Mouse (Mus musculus) liver, embryonic 16.5 days (tissue): ENCODE measurements at regions not wholly inside any gene's neighbourhood (a gene's known extent, or its start where the extent isn't known, plus 50 kb on each side); places are given as distances from the start of the nearest gene placed in this dataset.
A peak's percentile ranks its signal among the peaks of the same experiment; 100 is the strongest.

Source experiments
- ATAC-seq: fragments of 200-750 bp; cut with Nextera tagmentation; 2 replicates; pipeline ENCODE4 v1.8.0; 2017; ENCODE audit warnings: low read depth, mild to moderate bottlenecking, moderate number of reproducible peaks, moderate library complexity
- H3K27ac ChIP-seq: fragments of 300-500 bp; sonication (generic); 2 replicates; pipeline ENCODE4 v1.5.1; 2014; ENCODE audit warnings: mild to moderate bottlenecking, low read length
- H3K27me3 ChIP-seq: fragments of 300-500 bp; sonication (generic); 2 replicates; pipeline ENCODE4 v1.6.1; 2014; ENCODE audit warnings: low read depth, low read length, mixed read lengths; ENCODE audit not compliant: control insufficient read depth, insufficient read depth
- H3K36me3 ChIP-seq: fragments of 300-500 bp; sonication (generic); 2 replicates; pipeline ENCODE4 v1.6.1; 2014; ENCODE audit warnings: mild to moderate bottlenecking; ENCODE audit not compliant: control insufficient read depth, insufficient read depth
- H3K4me1 ChIP-seq: fragments of 300-500 bp; sonication (generic); 2 replicates; pipeline ENCODE4 v1.6.1; 2014; ENCODE audit warnings: low read depth, low read length, mixed read lengths; ENCODE audit not compliant: control insufficient read depth
- H3K4me2 ChIP-seq: fragments of 300-500 bp; sonication (generic); 2 replicates; pipeline ENCODE4 v1.6.1; 2014; ENCODE audit warnings: low read depth, low read length, mixed read lengths
- H3K4me3 ChIP-seq: fragments of 300-500 bp; sonication (generic); 2 replicates; pipeline ENCODE4 v1.5.1; 2014; ENCODE audit warnings: low read depth, mild to moderate bottlenecking, low read length
- H3K9ac ChIP-seq: fragments of 300-500 bp; sonication (generic); 2 replicates; pipeline ENCODE4 v1.6.1; 2014; ENCODE audit warnings: low read depth, low read length
- H3K9me3 ChIP-seq: fragments of 300-500 bp; sonication (generic); replicated peaks from 2 replicates; pipeline ENCODE4 v1.6.1; 2016; ENCODE audit warnings: low read length; ENCODE audit not compliant: control insufficient read depth
- WGBS: fragments of 180-500 bp; shearing (Covaris S2); extraction: QIAGEN DNeasy Blood & Tissue Kit; methylation state at CpG from one replicate; pipeline ENCODE4 v1.1.7; 2014; ENCODE audit not compliant: insufficient replicate concordance; 5-methylcytosine and 5-hydroxymethylcytosine counted together

DNA sequence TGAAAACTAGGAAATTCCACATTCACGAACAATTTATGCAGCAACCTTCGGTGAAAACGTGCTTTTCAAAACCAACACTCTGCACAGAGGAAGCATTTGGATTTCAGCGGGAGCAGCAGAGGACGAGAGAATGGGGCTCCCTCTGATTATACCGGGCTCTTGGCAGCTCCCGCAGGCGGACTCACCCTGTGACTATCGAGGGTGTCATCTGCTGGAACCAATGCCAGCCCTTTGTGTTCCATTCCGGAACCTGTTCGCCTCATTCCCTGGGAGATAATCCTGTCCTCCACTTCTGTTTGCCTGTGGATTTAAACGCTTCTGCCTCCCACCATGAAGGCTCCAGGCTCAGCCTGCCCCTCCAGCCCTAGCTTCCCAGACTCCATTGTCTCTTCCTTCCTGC is 77.1 kb downstream of the Utp18 start:
- WGBS = 73% methylated on average over 12 of the region's 12 CpGs
- no peak overlapping the region for H3K4me3 ChIP-seq
- no peaks in the 10 kb centered on the region for H3K27me3 ChIP-seq
- no peaks in the 10 kb centered on the region for H3K9me3 ChIP-seq
- no peaks in the 10 kb centered on the region for H3K4me1 ChIP-seq
- no peak overlapping the region for H3K27ac ChIP-seq
- no peak overlapping the region for H3K9ac ChIP-seq
- ATAC-seq = no peak
- H3K36me3 ChIP-seq = no peaks in the 10 kb centered on the region
- no peak overlapping the region for H3K4me2 ChIP-seq

DNA sequence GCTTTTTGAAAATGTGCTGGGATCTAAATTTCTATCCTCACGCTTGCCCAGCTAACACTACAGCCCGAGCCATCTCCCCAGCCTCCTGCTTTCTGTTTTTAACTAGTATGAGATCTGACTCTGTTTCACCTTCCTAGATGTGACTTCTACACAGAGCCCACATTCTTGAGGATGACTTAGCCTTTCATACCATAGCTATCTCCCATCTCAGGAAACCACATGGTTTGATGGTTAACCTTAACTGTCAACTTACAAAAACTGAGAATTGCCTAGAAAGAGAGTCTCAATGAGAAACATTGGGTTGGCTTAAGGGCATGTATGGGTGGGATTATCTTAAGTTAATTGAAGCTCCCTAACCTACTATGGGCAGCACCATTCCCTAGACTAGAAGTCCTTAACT is 78.4 kb downstream of the Utp18 start:
- no peak for ATAC-seq
- no peaks in the 10 kb centered on the region for H3K36me3 ChIP-seq

DNA sequence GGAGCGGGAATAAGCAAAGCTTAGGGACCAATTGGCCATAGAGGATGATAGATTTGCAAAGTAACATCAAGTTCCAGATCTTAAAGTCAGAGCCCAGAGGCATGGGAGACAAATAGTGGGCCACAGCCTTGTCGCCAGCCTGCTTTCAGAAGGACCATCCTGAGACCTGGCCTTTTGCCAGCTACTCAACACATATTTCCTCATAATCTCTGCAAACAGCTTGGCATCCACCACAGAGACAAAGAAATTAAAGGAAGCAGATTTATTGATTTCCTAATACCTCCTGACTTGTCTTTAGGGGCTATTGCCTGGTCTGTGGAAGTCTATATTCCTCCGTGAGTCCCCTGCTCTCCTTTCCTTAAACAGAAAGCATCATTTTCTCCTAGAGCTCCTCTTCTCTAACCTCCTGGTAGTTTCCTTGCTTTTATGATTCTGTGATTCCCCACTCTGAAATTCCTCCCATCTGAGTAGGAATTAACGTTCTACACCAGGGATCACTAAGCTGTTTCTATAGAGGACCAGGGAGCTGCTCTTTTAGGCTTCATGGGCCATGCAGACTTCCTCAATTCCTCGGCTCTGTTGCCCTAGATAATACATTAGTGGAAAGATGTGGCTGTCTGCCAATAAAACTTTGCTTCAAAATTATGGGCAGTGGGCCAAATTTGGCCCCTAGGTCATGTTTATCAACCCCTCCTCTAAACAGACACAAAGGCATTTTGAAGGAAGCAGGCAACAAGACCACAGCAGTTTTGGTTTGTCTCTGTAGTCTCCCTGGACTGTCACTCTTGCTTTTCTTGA is 114.2 kb downstream of the Utp18 start:
- no peaks in the 10 kb centered on the region for H3K4me1 ChIP-seq

More for the DNA sequence above, 78.4 kb downstream of the Utp18 start:
- no peak overlapping the region for H3K4me2 ChIP-seq
- no peak overlapping the region for H3K27ac ChIP-seq
- no peak overlapping the region for H3K4me3 ChIP-seq
- WGBS = 39% methylated on average over 2 of the region's 2 CpGs
- no peaks in the 10 kb centered on the region for H3K27me3 ChIP-seq
- H3K9me3 ChIP-seq = no peaks in the 10 kb centered on the region
- no peak overlapping the region for H3K9ac ChIP-seq
- no peaks in the 10 kb centered on the region for H3K4me1 ChIP-seq

DNA sequence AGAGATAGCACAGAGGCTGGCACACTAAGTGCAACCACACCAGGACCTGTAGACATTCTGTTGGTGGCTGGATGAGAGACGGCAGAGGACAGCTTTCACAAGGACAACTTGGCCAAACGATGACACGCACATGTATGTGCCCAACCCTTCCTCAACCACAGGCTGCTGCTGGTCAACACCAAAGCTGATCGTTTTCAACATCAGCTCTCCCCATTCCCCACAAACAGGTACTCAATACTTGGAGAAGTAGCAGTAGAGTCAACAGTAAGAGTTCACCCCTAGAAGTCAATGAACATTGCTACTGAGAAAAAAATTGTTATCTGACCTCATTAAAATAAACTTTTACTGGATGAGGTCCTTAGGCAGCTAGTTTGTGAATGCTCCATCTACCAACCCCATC is 119.6 kb downstream of the Utp18 start:
- no peaks in the 10 kb centered on the region for H3K4me1 ChIP-seq
- H3K4me2 ChIP-seq = no peak overlapping the region
- H3K9me3 ChIP-seq = no peaks in the 10 kb centered on the region
- ATAC-seq = no peak
- no peak overlapping the region for H3K9ac ChIP-seq
- no peak overlapping the region for H3K27ac ChIP-seq
- 72% methylated on average over 4 of the region's 4 CpGs for WGBS
- H3K4me3 ChIP-seq = no peak overlapping the region
- no peaks in the 10 kb centered on the region for H3K36me3 ChIP-seq
- no peaks in the 10 kb centered on the region for H3K27me3 ChIP-seq

More for the DNA sequence above, 114.2 kb downstream of the Utp18 start:
- 55% methylated on average over 5 of the region's 5 CpGs for WGBS
- no peak overlapping the region for H3K27ac ChIP-seq
- H3K9me3 ChIP-seq = no peaks in the 10 kb centered on the region
- H3K4me2 ChIP-seq = no peak overlapping the region
- no peak overlapping the region for H3K4me3 ChIP-seq
- no peak overlapping the region for H3K9ac ChIP-seq
- no peaks in the 10 kb centered on the region for H3K27me3 ChIP-seq
- ATAC-seq = no peak
- no peaks in the 10 kb centered on the region for H3K36me3 ChIP-seq

DNA sequence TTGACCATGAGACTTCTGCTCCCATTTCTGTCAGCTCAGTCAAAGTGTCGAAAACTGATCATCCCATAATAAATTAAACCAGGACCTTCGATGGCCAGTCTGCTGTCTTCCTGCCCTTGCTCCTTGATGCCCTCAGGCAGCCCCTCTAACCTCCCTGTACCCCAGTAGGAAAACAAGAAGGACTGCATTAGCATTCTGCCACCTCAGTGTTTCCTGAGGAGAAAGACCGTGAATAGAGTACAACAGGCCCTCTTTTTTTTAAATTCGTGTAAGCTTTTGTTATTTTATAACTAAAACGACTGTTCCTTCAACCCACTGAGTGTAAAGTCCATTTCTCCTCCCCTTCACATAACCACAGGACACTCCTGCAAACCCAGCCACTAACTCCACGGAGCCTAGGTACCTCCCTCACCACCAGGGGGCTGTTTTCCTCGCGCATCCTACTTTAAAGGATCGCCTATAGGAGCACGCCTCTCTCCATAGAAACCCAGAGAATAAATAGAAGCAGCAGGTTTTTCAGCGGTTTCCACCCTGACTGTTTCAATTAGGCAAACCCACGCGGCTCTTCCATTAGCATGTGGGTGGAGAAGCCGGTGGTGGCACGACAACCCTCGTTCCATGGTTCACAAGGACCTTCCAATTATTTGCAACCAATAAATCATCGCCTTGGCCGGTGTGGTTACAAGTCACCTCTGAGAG is 122.6 kb downstream of the Utp18 start:
- H3K9me3 ChIP-seq = no peaks in the 10 kb centered on the region
- no peak overlapping the region for H3K4me3 ChIP-seq
- H3K27me3 ChIP-seq = no peaks in the 10 kb centered on the region
- H3K9ac ChIP-seq = no peak overlapping the region
- no peak overlapping the region for H3K27ac ChIP-seq
- ATAC-seq = no peak
- H3K4me1 ChIP-seq = no peaks in the 10 kb centered on the region
- WGBS = 14% methylated on average over 18 of the region's 18 CpGs
- no peaks in the 10 kb centered on the region for H3K36me3 ChIP-seq
- H3K4me2 ChIP-seq = no peak overlapping the region

DNA sequence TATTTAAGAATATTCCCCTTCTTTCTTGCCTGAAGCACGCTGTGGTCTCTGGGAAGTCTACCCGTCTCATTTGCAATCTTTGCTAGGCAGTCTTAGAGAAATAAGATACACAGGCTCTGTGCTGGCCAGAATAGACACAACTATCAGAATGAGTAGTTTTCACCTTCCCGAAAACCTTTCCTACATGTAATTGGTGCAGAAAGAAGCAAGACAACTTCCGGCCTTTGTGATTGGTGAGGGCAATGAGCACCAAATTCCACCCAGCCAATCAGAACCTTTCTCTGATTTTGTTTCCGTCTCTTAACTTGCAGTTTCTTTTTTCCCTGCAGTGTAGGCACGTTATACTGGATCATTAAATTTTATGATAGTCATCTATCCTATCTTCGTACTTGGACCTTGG is 127.7 kb downstream of the Utp18 start:
- Histone ChIP-seq H3K4me1 (no peaks in the 10 kb centered on the region), H3K4me3 (no peak overlapping the region), H3K9me3 (no peaks in the 10 kb centered on the region), H3K27ac (no peak overlapping the region), H3K9ac (no peak overlapping the region), H3K36me3 (no peaks in the 10 kb centered on the region), H3K4me2 (no peak overlapping the region), H3K27me3 (no peaks in the 10 kb centered on the region)
- 60% methylated on average over 7 of the region's 7 CpGs for WGBS
- ATAC-seq = no peak

DNA sequence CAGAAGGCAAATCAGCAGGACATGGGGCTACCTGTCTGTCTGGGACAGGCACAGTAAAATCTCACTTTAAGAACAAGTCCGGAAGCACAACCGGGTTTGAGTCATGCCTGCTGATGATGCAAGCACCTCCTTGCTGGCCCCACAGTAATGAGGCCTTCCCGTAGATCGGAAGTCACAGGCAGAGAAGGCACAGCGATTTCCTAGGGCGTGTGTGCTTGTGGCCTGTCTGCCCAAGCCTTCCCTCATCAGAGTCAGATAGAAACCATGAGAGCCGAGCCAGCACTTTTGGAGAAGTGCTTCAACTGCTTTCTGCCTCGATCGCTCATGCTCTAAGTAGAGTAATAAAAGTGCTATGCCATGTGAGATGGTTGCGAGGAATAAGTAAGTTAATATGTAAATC is 148.9 kb downstream of the Utp18 start:
- H3K9ac ChIP-seq = no peak overlapping the region
- no peaks in the 10 kb centered on the region for H3K27me3 ChIP-seq
- no peaks in the 10 kb centered on the region for H3K4me1 ChIP-seq
- no peak for ATAC-seq
- H3K36me3 ChIP-seq = no peaks in the 10 kb centered on the region
- WGBS = 75% methylated on average over 10 of the region's 10 CpGs
- no peak overlapping the region for H3K27ac ChIP-seq
- H3K9me3 ChIP-seq = no peaks in the 10 kb centered on the region
- H3K4me2 ChIP-seq = no peak overlapping the region
- H3K4me3 ChIP-seq = no peak overlapping the region

DNA sequence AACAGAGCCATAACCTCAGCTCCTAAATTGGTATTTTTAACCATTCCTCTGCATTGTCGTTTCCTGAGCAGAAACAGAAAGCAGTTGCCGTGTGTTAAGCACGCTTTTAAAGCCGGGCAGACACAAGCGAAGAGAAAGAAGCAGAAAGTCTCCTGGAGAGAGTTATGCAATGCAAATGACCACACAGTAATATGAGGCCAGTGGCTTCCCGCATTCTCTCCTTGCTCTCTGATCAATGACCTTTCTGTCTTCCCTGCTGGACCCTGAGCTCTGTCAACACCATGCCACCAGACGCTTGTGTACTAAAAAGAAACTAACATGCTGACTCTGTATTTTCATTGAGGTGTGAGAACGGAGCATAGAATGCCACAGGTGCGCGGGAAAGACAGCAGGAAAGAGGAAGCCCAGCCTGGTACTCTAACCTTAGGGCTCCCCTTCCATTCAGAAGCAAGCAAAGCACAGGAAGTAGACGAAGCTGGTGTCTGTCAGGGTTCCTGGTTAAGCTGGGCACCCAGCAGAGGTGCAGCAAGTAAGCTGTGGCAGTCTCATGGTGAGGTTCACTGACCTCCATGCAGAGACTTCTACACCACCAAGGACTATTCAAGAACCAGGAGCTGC is 151.9 kb downstream of the Utp18 start:
- Histone ChIP-seq H3K9me3 (no peaks in the 10 kb centered on the region), H3K27ac (no peak overlapping the region), H3K4me1 (no peaks in the 10 kb centered on the region), H3K4me3 (no peak overlapping the region), H3K9ac (no peak overlapping the region), H3K27me3 (no peaks in the 10 kb centered on the region), H3K4me2 (peak overlapping the region; percentile 3; the same call in 1 of the 2 replicates), H3K36me3 (no peaks in the 10 kb centered on the region)
- WGBS = 30% methylated on average over 11 of the region's 11 CpGs
- 0 out of 2 replicates have a peak, but pooled peaks have one; percentile 41 for ATAC-seq

DNA sequence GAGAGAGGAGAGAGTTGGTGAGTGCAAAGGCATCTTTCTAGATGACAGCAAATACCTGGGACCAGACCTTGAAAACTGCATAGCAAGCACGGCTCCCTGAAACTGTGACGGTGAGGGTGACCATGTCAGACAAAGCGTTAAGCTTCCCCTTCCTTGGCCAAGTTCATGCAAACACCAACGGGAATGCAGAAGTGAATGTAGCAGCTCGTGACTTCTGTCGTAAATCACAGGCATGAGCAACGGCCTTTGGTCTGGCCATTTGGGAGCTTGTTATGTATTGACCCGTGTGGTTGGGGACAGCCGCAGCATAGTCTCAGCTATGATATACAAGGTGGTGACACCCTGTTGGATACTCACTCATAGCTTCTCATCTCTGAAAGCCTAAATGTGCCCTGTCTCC is 156.4 kb downstream of the Utp18 start:
- 39% methylated on average over 9 of the region's 9 CpGs for WGBS
- ATAC-seq = no peak

More for the DNA sequence above, 156.4 kb downstream of the Utp18 start:
- no peak overlapping the region for H3K4me2 ChIP-seq
- no peaks in the 10 kb centered on the region for H3K4me1 ChIP-seq
- no peak overlapping the region for H3K4me3 ChIP-seq
- H3K27me3 ChIP-seq = no peaks in the 10 kb centered on the region
- H3K9ac ChIP-seq = no peak overlapping the region
- no peaks in the 10 kb centered on the region for H3K36me3 ChIP-seq
- H3K9me3 ChIP-seq = no peaks in the 10 kb centered on the region
- no peak overlapping the region for H3K27ac ChIP-seq
